Mouse (Mus musculus): ENCODE measurements around the gene Sapcd1. TPM values are rescaled to one million over a fixed set of nuclear protein-coding genes. Genes with fewer than 3 reads are reported as not detected.
A peak's percentile ranks its signal among the peaks of the same experiment; 100 is the strongest.

Sapcd1 gene
- polyA plus RNA-seq, 1 experiment from 2014 or later, result 7.1 TPM

GRCm38 (mm10) chr17:35031880-35032279 lies 4.1 kb upstream of the Sapcd1 start:
- WGBS, result 81% methylated on average over 7 of the region's 7 CpGs
- ATAC-seq (ENCODE audit: low FRiP score, low TSS enrichment), result no peak

GRCm38 (mm10) chr17:35031272-35031671 lies 3.5 kb upstream of the Sapcd1 start:
- no peak overlapping the region for H3K27ac ChIP-seq (ENCODE audit: low read length)
- ATAC-seq (ENCODE audit: low FRiP score, low TSS enrichment), result no peak
- H3K9me3 ChIP-seq (ENCODE audit: low read length), result no peaks in the 10 kb centered on the region
- H3K4me3 ChIP-seq (ENCODE audit: low read length), result no peak overlapping the region
- H3K4me1 ChIP-seq (ENCODE audit: insufficient read depth, low read length), result peaks cover 13% of the 10 kb centered on the region; the same call in 1 of the 2 replicates
- H3K36me3 ChIP-seq (ENCODE audit: insufficient read depth, low read length), result no peaks in the 10 kb centered on the region
- no peak overlapping the region for H3K4me2 ChIP-seq (replicated peaks; ENCODE audit: low read depth, low read length)
- H3K9ac ChIP-seq (replicated peaks; ENCODE audit: low read length), result no peak overlapping the region
- no peaks in the 10 kb centered on the region for H3K27me3 ChIP-seq (ENCODE audit: insufficient read depth, low read length)
- 92% methylated on average over 11 of the region's 11 CpGs for WGBS

More at GRCm38 (mm10) chr17:35031880-35032279, 4.1 kb upstream of the Sapcd1 start:
- Histone ChIP-seq H3K36me3 (ENCODE audit: insufficient read depth, low read length) (no peaks in the 10 kb centered on the region), H3K9me3 (ENCODE audit: low read length) (no peaks in the 10 kb centered on the region), H3K4me2 (replicated peaks; ENCODE audit: low read depth, low read length) (no peak overlapping the region), H3K4me1 (ENCODE audit: insufficient read depth, low read length) (peaks cover 10% of the 10 kb centered on the region; the same call in 1 of the 2 replicates), H3K9ac (replicated peaks; ENCODE audit: low read length) (no peak overlapping the region), H3K27me3 (ENCODE audit: insufficient read depth, low read length) (no peaks in the 10 kb centered on the region), H3K4me3 (ENCODE audit: low read length) (no peak overlapping the region), H3K27ac (ENCODE audit: low read length) (no peak overlapping the region)

- Histone ChIP-seq H3K4me1 (ENCODE audit: insufficient read depth, low read length) (peaks cover 20% of the 10 kb centered on the region), H3K27me3 (ENCODE audit: insufficient read depth, low read length) (no peaks in the 10 kb centered on the region), H3K4me3 (ENCODE audit: low read length) (no peak overlapping the region), H3K9me3 (ENCODE audit: low read length) (no peaks in the 10 kb centered on the region), H3K27ac (ENCODE audit: low read length) (no peak overlapping the region), H3K36me3 (ENCODE audit: insufficient read depth, low read length) (no peaks in the 10 kb centered on the region), H3K9ac (replicated peaks; ENCODE audit: low read length) (no peak overlapping the region), H3K4me2 (replicated peaks; ENCODE audit: low read depth, low read length) (no peak overlapping the region)
- 35% methylated on average over 19 of the region's 19 CpGs for WGBS
- ATAC-seq (ENCODE audit: low FRiP score, low TSS enrichment), result no peak
Measured at GRCm38 (mm10) chr17:35029691-35030532, 2.1 kb upstream of the Sapcd1 start.

GRCm38 (mm10) chr17:35028315-35028714 lies 499 bp upstream of the Sapcd1 start:
- WGBS, result 59% methylated on average over 2 of the region's 2 CpGs
- Histone ChIP-seq H3K9me3 (ENCODE audit: low read length) (no peaks in the 10 kb centered on the region), H3K4me1 (ENCODE audit: insufficient read depth, low read length) (peaks cover 25% of the 10 kb centered on the region), H3K4me3 (ENCODE audit: low read length) (no peak overlapping the region), H3K36me3 (ENCODE audit: insufficient read depth, low read length) (no peaks in the 10 kb centered on the region), H3K9ac (replicated peaks; ENCODE audit: low read length) (no peak overlapping the region), H3K27me3 (ENCODE audit: insufficient read depth, low read length) (no peaks in the 10 kb centered on the region), H3K27ac (ENCODE audit: low read length) (no peak overlapping the region), H3K4me2 (replicated peaks; ENCODE audit: low read depth, low read length) (no peak overlapping the region)
- no peak for ATAC-seq (ENCODE audit: low FRiP score, low TSS enrichment)

- peak overlapping the region; percentile 7 for H3K9ac ChIP-seq (replicated peaks; ENCODE audit: low read length)
- no peak overlapping the region for H3K4me2 ChIP-seq (replicated peaks; ENCODE audit: low read depth, low read length)
- H3K27me3 ChIP-seq (ENCODE audit: insufficient read depth, low read length), result no peaks in the 10 kb centered on the region
- H3K36me3 ChIP-seq (ENCODE audit: insufficient read depth, low read length), result no peaks in the 10 kb centered on the region
- H3K9me3 ChIP-seq (ENCODE audit: low read length), result no peaks in the 10 kb centered on the region
- H3K4me1 ChIP-seq (ENCODE audit: insufficient read depth, low read length), result peaks cover 30% of the 10 kb centered on the region
- WGBS, result 62% methylated on average over 5 of the region's 5 CpGs
- no peak overlapping the region for H3K4me3 ChIP-seq (ENCODE audit: low read length)
- ATAC-seq (ENCODE audit: low FRiP score, low TSS enrichment), result no peak
- H3K27ac ChIP-seq (ENCODE audit: low read length), result no peak overlapping the region
Measured at GRCm38 (mm10) chr17:35026206-35026605, 1.6 kb downstream of the Sapcd1 start.

GRCm38 (mm10) chr17:35024691-35025488 lies 2.9 kb downstream of the Sapcd1 start:
- Histone ChIP-seq H3K4me3 (ENCODE audit: low read length) (no peak overlapping the region), H3K9me3 (ENCODE audit: low read length) (no peaks in the 10 kb centered on the region), H3K4me2 (replicated peaks; ENCODE audit: low read depth, low read length) (no peak overlapping the region), H3K9ac (replicated peaks; ENCODE audit: low read length) (no peak overlapping the region), H3K4me1 (ENCODE audit: insufficient read depth, low read length) (peaks cover 30% of the 10 kb centered on the region), H3K27me3 (ENCODE audit: insufficient read depth, low read length) (no peaks in the 10 kb centered on the region), H3K36me3 (ENCODE audit: insufficient read depth, low read length) (no peaks in the 10 kb centered on the region), H3K27ac (ENCODE audit: low read length) (no peak overlapping the region)
- 69% methylated on average over 5 of the region's 10 CpGs for WGBS
- ATAC-seq (ENCODE audit: low FRiP score, low TSS enrichment), result no peak

- H3K9ac ChIP-seq (replicated peaks; ENCODE audit: low read length), result peak overlapping the region; percentile 36; the same call in 1 of the 2 replicates
- ATAC-seq (ENCODE audit: low FRiP score, low TSS enrichment), result no peak
- no peaks in the 10 kb centered on the region for H3K9me3 ChIP-seq (ENCODE audit: low read length)
- H3K4me2 ChIP-seq (replicated peaks; ENCODE audit: low read depth, low read length), result no peak overlapping the region
- no peaks in the 10 kb centered on the region for H3K27me3 ChIP-seq (ENCODE audit: insufficient read depth, low read length)
- peaks cover 26% of the 10 kb centered on the region for H3K4me1 ChIP-seq (ENCODE audit: insufficient read depth, low read length)
- 0 out of 2 replicates have a peak overlapping the region, but pooled peaks have one; percentile 42 for H3K27ac ChIP-seq (ENCODE audit: low read length)
- no peak overlapping the region for H3K4me3 ChIP-seq (ENCODE audit: low read length)
- no peaks in the 10 kb centered on the region for H3K36me3 ChIP-seq (ENCODE audit: insufficient read depth, low read length)
- WGBS, result 75% methylated on average over 12 of the region's 13 CpGs
Measured at GRCm38 (mm10) chr17:35024261-35024660, 3.6 kb downstream of the Sapcd1 start.

GRCm38 (mm10) chr17:35023756-35024155 lies 4.1 kb downstream of the Sapcd1 start:
- H3K9ac ChIP-seq (replicated peaks; ENCODE audit: low read length), result peak overlapping the region; percentile 36; the same call in 1 of the 2 replicates
- no peak for ATAC-seq (ENCODE audit: low FRiP score, low TSS enrichment)
- no peaks in the 10 kb centered on the region for H3K27me3 ChIP-seq (ENCODE audit: insufficient read depth, low read length)
- WGBS, result 60% methylated on average over 4 of the region's 4 CpGs
- no peak overlapping the region for H3K4me3 ChIP-seq (ENCODE audit: low read length)
- no peak overlapping the region for H3K4me2 ChIP-seq (replicated peaks; ENCODE audit: low read depth, low read length)
- no peaks in the 10 kb centered on the region for H3K36me3 ChIP-seq (ENCODE audit: insufficient read depth, low read length)
- peaks cover 26% of the 10 kb centered on the region for H3K4me1 ChIP-seq (ENCODE audit: insufficient read depth, low read length)
- no peaks in the 10 kb centered on the region for H3K9me3 ChIP-seq (ENCODE audit: low read length)
- H3K27ac ChIP-seq (ENCODE audit: low read length), result 0 out of 2 replicates have a peak overlapping the region, but pooled peaks have one; percentile 42

GRCm38 (mm10) chr17:35023221-35023620 lies 4.6 kb downstream of the Sapcd1 start:
- no peak overlapping the region for H3K9ac ChIP-seq (replicated peaks; ENCODE audit: low read length)

More at GRCm38 (mm10) chr17:35023221-35023620, 4.6 kb downstream of the Sapcd1 start:
- peaks cover 26% of the 10 kb centered on the region for H3K4me1 ChIP-seq (ENCODE audit: insufficient read depth, low read length)
- H3K27ac ChIP-seq (ENCODE audit: low read length), result no peak overlapping the region
- 78% methylated on average over 5 of the region's 5 CpGs for WGBS
- H3K4me2 ChIP-seq (replicated peaks; ENCODE audit: low read depth, low read length), result no peak overlapping the region
- no peak for ATAC-seq (ENCODE audit: low FRiP score, low TSS enrichment)
- no peaks in the 10 kb centered on the region for H3K36me3 ChIP-seq (ENCODE audit: insufficient read depth, low read length)
- H3K27me3 ChIP-seq (ENCODE audit: insufficient read depth, low read length), result no peaks in the 10 kb centered on the region
- no peaks in the 10 kb centered on the region for H3K9me3 ChIP-seq (ENCODE audit: low read length)
- H3K4me3 ChIP-seq (ENCODE audit: low read length), result no peak overlapping the region

Measured in kidney, embryonic 16.5 days (tissue).